Mouse (Mus musculus): ENCODE results near the gene Tmprss9.

Gene Tmprss9

GRCm38 (mm10) chr10:80915260-80915659, 43.6 kb downstream of the Tmprss9 start:
- no peak for DNase-seq (ENCODE audit: low spot score in 2 of 2)

- no peak for DNase-seq (ENCODE audit: low spot score in 2 of 2)
These were observed 44.1 kb downstream of the Tmprss9 start for GRCm38 (mm10) chr10:80915736-80916135.

- no peak for DNase-seq (ENCODE audit: low spot score in 2 of 2)
These were observed 45.7 kb downstream of the Tmprss9 start for GRCm38 (mm10) chr10:80917336-80917778.

- peak; percentile 54 to 69 for DNase-seq (ENCODE audit: low spot score in 2 of 2)
These were observed 46.3 kb downstream of the Tmprss9 start, which contains the start of gene Lmnb2 for GRCm38 (mm10) chr10:80917779-80918434. TSS of gene Lmnb2 (minus strand) at chr10:80918245.

- DNase-seq (ENCODE audit: low spot score in 2 of 2) = no peak
These were observed 50.3 kb downstream of the Tmprss9 start for GRCm38 (mm10) chr10:80921923-80922322.

GRCm38 (mm10) chr10:80925472-80925871, 53.8 kb downstream of the Tmprss9 start:
- DNase-seq (ENCODE audit: low spot score in 2 of 2) = no peak

GRCm38 (mm10) chr10:80928586-80929298, 57.1 kb downstream of the Tmprss9 start:
- DNase-seq (ENCODE audit: low spot score in 2 of 2) = peak; percentile 84 to 91

- DNase-seq (ENCODE audit: low spot score in 2 of 2) = peak; percentile 97 to 99
These were observed 57.9 kb downstream of the Tmprss9 start, which contains the start of gene Gadd45b for GRCm38 (mm10) chr10:80929299-80930226. TSS of gene Gadd45b (plus strand) at chr10:80930073.

- DNase-seq (ENCODE audit: low spot score in 2 of 2) = peak in 1 of 2 experiments; percentile 45
These were observed 58.9 kb downstream of the Tmprss9 start for GRCm38 (mm10) chr10:80930361-80931152.

GRCm38 (mm10) chr10:80931153-80931671, 59.6 kb downstream of the Tmprss9 start:
- peak in 1 of 2 experiments; percentile 48 for DNase-seq (ENCODE audit: low spot score in 2 of 2)

GRCm38 (mm10) chr10:80931695-80932094, 60.0 kb downstream of the Tmprss9 start:
- no peak for DNase-seq (ENCODE audit: low spot score in 2 of 2)

- DNase-seq (ENCODE audit: low spot score in 2 of 2) = peak in 1 of 2 experiments; percentile 42
These were observed 60.6 kb downstream of the Tmprss9 start for GRCm38 (mm10) chr10:80932206-80932605.

- DNase-seq (ENCODE audit: low spot score in 2 of 2) = no peak
These were observed 61.2 kb downstream of the Tmprss9 start for GRCm38 (mm10) chr10:80932700-80933420.

GRCm38 (mm10) chr10:80933421-80933979, 61.9 kb downstream of the Tmprss9 start:
- peak in 1 of 2 experiments; percentile 51 for DNase-seq (ENCODE audit: low spot score in 2 of 2)

- no peak for DNase-seq (ENCODE audit: low spot score in 2 of 2)
These were observed 62.7 kb downstream of the Tmprss9 start for GRCm38 (mm10) chr10:80934136-80934985.

- no peak for DNase-seq (ENCODE audit: low spot score in 2 of 2)
These were observed 63.6 kb downstream of the Tmprss9 start for GRCm38 (mm10) chr10:80935241-80935640.

- no peak for DNase-seq (ENCODE audit: low spot score in 2 of 2)
These were observed 64.0 kb downstream of the Tmprss9 start for GRCm38 (mm10) chr10:80935698-80936097.

GRCm38 (mm10) chr10:80936135-80936809, 64.6 kb downstream of the Tmprss9 start:
- peak in 1 of 2 experiments; percentile 73 for DNase-seq (ENCODE audit: low spot score in 2 of 2)

Data from urinary bladder, postnatal 36 days (tissue).